Comparison of ENCODE assay signal across 22 mouse cellular contexts in genomic region chr9:60271940-60272339, GRCm38 (mm10).
A peak's percentile ranks its signal among the peaks of the same experiment; 100 is the strongest.
DNase-seq lines count a peak whose midpoint lies in the region; ATAC-seq and TF ChIP-seq lines count a peak whose summit lies in the region.
"Had no signal": no experiment of that assay in that cellular context is flagged by ENCODE, and none has a peak within 500 bp of the region (broad histone marks: within the 10 kb centered on the region; RNA-seq: fewer than 3 reads in every experiment).

No protein-coding gene starts in this region.

- DNase-seq in lung, postnatal 10 days, result peak; percentile 48
- DNase-seq in lung, postnatal 25 days (ENCODE audit: low spot score), result no peak
- DNase-seq in CH12.LX (ENCODE audit: extremely low read depth) (peak; percentile 65), NIH3T3 (ENCODE audit: low read depth) (peak; percentile 33)
- DNase-seq in left cerebral cortex, postnatal 36 days (ENCODE audit: low spot score in 2 of 2), result no peak
- DNase-seq in urinary bladder, postnatal 25 days (ENCODE audit: low spot score), result no peak
- DNase-seq: cerebellum, adult 8-10 months; gastrocnemius, postnatal 14 days; lung, embryonic 14.5 days; right cerebral cortex, postnatal 4 days; thymus, postnatal 36 days had no signal

- TF ChIP-seq EP300 in CH12.LX (IDR thresholded peaks at IDR 0.05; ENCODE audit: low read length), result 0 out of 2 replicates have a peak, but pooled peaks have one; percentile 16

- TF ChIP-seq RAD21 in CH12.LX (IDR thresholded peaks at IDR 0.05; ENCODE audit: low read depth, low read length), result no peak

- TF ChIP-seq POLR2A in CH12.LX (IDR thresholded peaks at IDR 0.05; ENCODE audit: low read depth, low read length), result peak; percentile 68

- ATAC-seq in liver, embryonic 15.5 days (ENCODE audit: insufficient read depth), result no peak; the same call in 1 of the 2 replicates
- ATAC-seq in monocyte, adult 5-6 weeks (replicated peaks; ENCODE audit: insufficient number of reproducible peaks, low FRiP score, low TSS enrichment, poor library complexity, severe bottlenecking), result no peak
- ATAC-seq: activated CD4-positive, CD25-positive, alpha-beta regulatory T cell, adult 4 months; intestine, embryonic 15.5 days had no signal

- WGBS in liver, embryonic 15.5 days (ENCODE audit: insufficient replicate concordance), result 64% methylated on average over 2 of the region's 2 CpGs

- H3K9me3 ChIP-seq in CH12.LX (replicated peaks; ENCODE audit: low read length), result no peaks in the 10 kb centered on the region
- no peaks in the 10 kb centered on the region for H3K9me3 ChIP-seq in liver, embryonic 15.5 days (replicated peaks)
- H3K9me3 ChIP-seq: embryonic facial prominence, embryonic 13.5 days; intestine, embryonic 15.5 days; kidney, embryonic 15.5 days; megakaryocyte, embryonic 14.5 days; neural tube, embryonic 13.5 days had no signal

- H3K4me1 ChIP-seq in CH12.LX (ENCODE audit: control insufficient read depth in 1 of 2, insufficient read depth in 2 of 2), result peaks cover 0 to 14% of the 10 kb centered on the region in 2 experiments; a peak in 2 of 4 replicates
- peaks cover 46% of the 10 kb centered on the region for H3K4me1 ChIP-seq in liver, embryonic 15.5 days (replicated peaks)
- H3K4me1 ChIP-seq: intestine, embryonic 15.5 days had no signal

- no peaks in the 10 kb centered on the region for H3K27me3 ChIP-seq in CH12.LX (replicated peaks)
- H3K27me3 ChIP-seq in liver, embryonic 15.5 days, result no peaks in the 10 kb centered on the region
- H3K27me3 ChIP-seq: embryonic facial prominence, embryonic 13.5 days; intestine, embryonic 15.5 days; kidney, embryonic 15.5 days; neural tube, embryonic 13.5 days had no signal

- in situ Hi-C loops in CH12.LX (cut with MboI; ENCODE audit: low pct_ligation_motif_present, low pct_unique_long_range_greater_than_20kb, low sequenced_read_pairs), result no loop called here

- no peaks in the 10 kb centered on the region for H3K79me2 ChIP-seq in CH12.LX (replicated peaks; ENCODE audit: control insufficient read depth, extremely low read depth, insufficient read depth, poor library complexity, severe bottlenecking)

- dilution Hi-C loops in CH12.LX (cut with MboI; ENCODE audit: extremely low pct_ligation_motif_present, extremely low pct_unique_long_range_greater_than_20kb, low sequenced_read_pairs), result no loop called here

- peak overlapping the region; percentile 48 to 68 (median 56) for H3K4me3 ChIP-seq in CH12.LX (replicated peaks in 1 of 3; ENCODE audit: low read depth in 2 of 3, low read length in 2 of 3, poor library complexity in 1 of 3)
- peak overlapping the region; percentile 21 for H3K4me3 ChIP-seq in liver, embryonic 15.5 days (replicated peaks)
- H3K4me3 ChIP-seq: embryonic facial prominence, embryonic 13.5 days; heart, adult 2 months; intestine, embryonic 15.5 days; kidney, embryonic 15.5 days; layer of hippocampus, adult 2 months; megakaryocyte, embryonic 14.5 days; neural tube, embryonic 13.5 days had no signal

- H3K4me2 ChIP-seq in CH12.LX (ENCODE audit: insufficient read depth, low read depth, poor library complexity, severe bottlenecking), result peak overlapping the region; percentile 24
- peak overlapping the region; percentile 28 for H3K4me2 ChIP-seq in liver, embryonic 15.5 days
- H3K4me2 ChIP-seq: embryonic facial prominence, embryonic 13.5 days; hindbrain, embryonic 14.5 days; intestine, embryonic 15.5 days; kidney, embryonic 15.5 days; lung, embryonic 14.5 days; neural tube, embryonic 13.5 days had no signal

- TF ChIP-seq CTCF in CH12.LX (conservative IDR thresholded peaks at IDR 0.05 in 1 of 2, IDR thresholded peaks at IDR 0.05 in 1 of 2; ENCODE audit: low read depth in 2 of 2, low read length in 2 of 2), result no peak

- peak overlapping the region; percentile 73 for H3K9ac ChIP-seq in CH12.LX (ENCODE audit: insufficient read depth, low read depth)
- no peak overlapping the region for H3K9ac ChIP-seq in liver, embryonic 15.5 days
- H3K9ac ChIP-seq: embryonic facial prominence, embryonic 13.5 days; hindbrain, embryonic 14.5 days; intestine, embryonic 15.5 days; kidney, embryonic 15.5 days; lung, embryonic 14.5 days; neural tube, embryonic 13.5 days had no signal

- no peaks in the 10 kb centered on the region for H3K36me3 ChIP-seq in CH12.LX (replicated peaks in 1 of 2; ENCODE audit: control insufficient read depth in 1 of 2, insufficient read depth in 1 of 2, low read length in 1 of 2)
- no peaks in the 10 kb centered on the region for H3K36me3 ChIP-seq in liver, embryonic 15.5 days (replicated peaks)
- H3K36me3 ChIP-seq: embryonic facial prominence, embryonic 13.5 days; intestine, embryonic 15.5 days; kidney, embryonic 15.5 days; neural tube, embryonic 13.5 days had no signal

- intact Hi-C loops in left cerebral cortex, postnatal 36 days (cut with DNase I), result loop anchor here (10.0 kb wide), 1 partner anchor 253 kb away; the partner anchor contains the start of gene Thsd4

- no peak overlapping the region for H3K27ac ChIP-seq in CH12.LX (ENCODE audit: insufficient read depth, low read depth)
- H3K27ac ChIP-seq in liver, embryonic 15.5 days (replicated peaks), result no peak overlapping the region
- H3K27ac ChIP-seq: embryonic facial prominence, embryonic 13.5 days; heart, adult 2 months; hindbrain, embryonic 14.5 days; intestine, embryonic 15.5 days; kidney, embryonic 15.5 days; layer of hippocampus, adult 2 months; neural tube, embryonic 13.5 days had no signal

TF ChIP-seq in CH12.LX, 34 proteins besides CTCF, POLR2A, EP300 and RAD21:
- TF ChIP-seq KAT2A (IDR thresholded peaks at IDR 0.05; ENCODE audit: insufficient replicate concordance, low read length) (no peak), BHLHE40 (IDR thresholded peaks at IDR 0.05; ENCODE audit: low read depth, low read length) (no peak), MEF2A (IDR thresholded peaks at IDR 0.05; ENCODE audit: borderline replicate concordance, low read depth, low read length) (no peak), SIN3A (IDR thresholded peaks at IDR 0.05; ENCODE audit: low read length) (no peak), MAFK (IDR thresholded peaks at IDR 0.05; ENCODE audit: insufficient replicate concordance, low read length) (no peak), JUN (IDR thresholded peaks at IDR 0.05; ENCODE audit: insufficient read depth, low read depth, low read length) (no peak), UBTF (IDR thresholded peaks at IDR 0.05; ENCODE audit: low read depth, low read length) (no peak), ZMIZ1 (IDR thresholded peaks at IDR 0.05; ENCODE audit: low read depth, low read length) (0 out of 2 replicates have a peak, but pooled peaks have one; percentile 51), NELFE (IDR thresholded peaks at IDR 0.05; ENCODE audit: low read depth, low read length) (peak; percentile 61), TCF12 (IDR thresholded peaks at IDR 0.05; ENCODE audit: low read depth, low read length) (no peak), ZKSCAN1 (IDR thresholded peaks at IDR 0.05; ENCODE audit: borderline replicate concordance, low read depth, low read length) (no peak), TBP (conservative IDR thresholded peaks at IDR 0.05; ENCODE audit: low read depth, low read length) (0 out of 2 replicates have a peak, but pooled peaks have one; percentile 57), NRF1 (IDR thresholded peaks at IDR 0.05; ENCODE audit: low read depth, low read length) (no peak), CHD1 (IDR thresholded peaks at IDR 0.05; ENCODE audit: low read depth, low read length) (no peak), ZNF384 (IDR thresholded peaks at IDR 0.05; ENCODE audit: low read depth, low read length) (peak; percentile 97), ELF1 (IDR thresholded peaks at IDR 0.05; ENCODE audit: low read depth, low read length) (peak; percentile 70), SMC3 (IDR thresholded peaks at IDR 0.05; ENCODE audit: low read depth, low read length) (no peak), USF1 (IDR thresholded peaks at IDR 0.05; ENCODE audit: low read depth, low read length) (no peak), RCOR1 (conservative IDR thresholded peaks at IDR 0.05; ENCODE audit: low read depth, low read length) (no peak), MAX (IDR thresholded peaks at IDR 0.05; ENCODE audit: low read length) (no peak)

Comparison
In these comparisons a context has a peak if more than half of its experiments do, and no peak if none do; other contexts are left out.
1. DNase-seq: peak in lung, postnatal 10 days (single experiment), CH12.LX (single experiment) and NIH3T3 (single experiment); none in lung, postnatal 25 days (single experiment), left cerebral cortex, postnatal 36 days (0 of 2) and urinary bladder, postnatal 25 days (single experiment).